Mouse (Mus musculus) midbrain, embryonic 13.5 days (tissue): ENCODE data around the gene Tgfbr3l. TPM values are rescaled to one million over a fixed set of nuclear protein-coding genes. Genes with fewer than 3 reads are reported as not detected.

Source experiments
- ATAC-seq: fragments of 200-750 bp; cut with Nextera tagmentation; 2 replicates; pipeline ENCODE4 v1.8.0; 2017; ENCODE audit warnings: mild to moderate bottlenecking, moderate TSS enrichment, moderate library complexity
- H3K27ac ChIP-seq: fragments of 300-500 bp; sonication (generic); 2 replicates; pipeline ENCODE4 v1.5.1; 2015; ENCODE audit warnings: inconsistent platforms, mild to moderate bottlenecking, moderate library complexity
- H3K27me3 ChIP-seq: fragments of 300-500 bp; sonication (generic); 2 replicates; pipeline ENCODE4 v1.6.1; 2015; ENCODE audit warnings: mild to moderate bottlenecking, inconsistent platforms
- H3K36me3 ChIP-seq: fragments of 300-500 bp; sonication (generic); 2 replicates; pipeline ENCODE4 v1.6.1; 2015; ENCODE audit warnings: mild to moderate bottlenecking, inconsistent platforms
- H3K4me1 ChIP-seq: fragments of 300-500 bp; sonication (generic); replicated peaks from 2 replicates; pipeline ENCODE4 v1.6.1; 2015; ENCODE audit warnings: inconsistent platforms
- H3K4me2 ChIP-seq: fragments of 300-500 bp; sonication (generic); replicated peaks from 2 replicates; pipeline ENCODE4 v1.6.1; 2015; ENCODE audit warnings: moderate library complexity, mild to moderate bottlenecking, inconsistent platforms
- H3K4me3 ChIP-seq: fragments of 300-500 bp; sonication (generic); replicated peaks from 2 replicates; pipeline ENCODE4 v1.5.1; 2015; ENCODE audit warnings: mild to moderate bottlenecking, inconsistent platforms
- H3K9ac ChIP-seq: fragments of 300-500 bp; sonication (generic); replicated peaks from 2 replicates; pipeline ENCODE4 v1.6.1; 2015; ENCODE audit warnings: mild to moderate bottlenecking, inconsistent platforms
- H3K9me3 ChIP-seq: fragments of 300-500 bp; sonication (generic); 2 replicates; pipeline ENCODE4 v1.6.1; 2016; ENCODE audit warnings: mild to moderate bottlenecking, inconsistent platforms
- whole genome bisulfite sequencing: fragments of 180-500 bp; shearing (Covaris S2); methylation state at CpG from one replicate; pipeline ENCODE4 v1.1.7; 2015; 5-methylcytosine and 5-hydroxymethylcytosine counted together
- polyA plus RNA-seq: library from polyadenylated mRNA; unstranded; fragments of >200 nt; fragmentation: Nextera tagmentation; extraction: Ambion mirVana; gene quantifications from 2 replicates; pipeline ENCODE4 v1.2.1, GENCODE M21; 2015

Tgfbr3l gene
- polyA plus RNA-seq, 1 experiment from 2014 or later = 8.5 TPM

DNA sequence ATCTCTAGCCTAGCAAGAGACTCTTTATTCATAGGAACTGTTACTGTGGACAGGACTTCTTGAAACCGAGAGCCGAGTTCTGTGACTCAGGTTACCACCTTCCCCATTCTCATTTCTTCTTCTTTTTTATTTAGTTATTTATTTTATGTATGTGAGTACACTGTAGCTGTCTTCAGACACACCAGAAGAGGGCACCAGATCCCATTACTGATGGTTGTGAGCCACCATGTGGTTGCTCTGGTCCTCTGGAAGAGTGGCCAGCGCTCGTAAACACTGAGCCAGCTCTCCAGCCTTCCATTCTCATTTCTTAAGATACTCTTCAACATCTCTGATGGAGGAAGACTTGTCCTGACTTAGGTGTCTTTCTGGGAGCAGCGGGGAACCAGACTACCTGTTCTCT is 44.7 kb downstream of the Tgfbr3l start:
- Histone ChIP-seq H3K36me3 (peaks cover 76% of the 10 kb centered on the region), H3K4me3 (no peak overlapping the region)
- ATAC-seq = no peak

DNA sequence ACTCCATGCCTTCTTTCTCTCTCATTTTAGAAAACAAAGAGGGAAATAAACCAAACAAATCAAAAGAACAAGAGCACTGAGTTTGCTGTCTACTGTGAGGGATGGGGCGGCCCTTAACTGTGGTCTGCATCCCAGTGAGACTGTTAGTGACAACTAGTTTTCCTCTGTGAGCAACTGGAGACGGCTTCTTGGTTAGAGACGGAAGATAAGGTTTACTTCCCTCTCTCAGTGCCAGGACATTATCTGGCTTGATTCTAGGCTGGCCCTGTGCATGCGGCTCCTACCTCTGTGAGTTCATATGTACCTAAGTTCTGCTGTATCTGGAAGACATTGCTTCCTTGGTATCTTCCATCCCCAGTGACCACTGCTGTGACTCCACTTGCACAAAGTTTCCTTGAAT is 49.8 kb downstream of the Tgfbr3l start:
- Histone ChIP-seq H3K9me3 (no peaks in the 10 kb centered on the region), H3K27ac (no peak overlapping the region), H3K4me2 (no peak overlapping the region), H3K27me3 (no peaks in the 10 kb centered on the region), H3K36me3 (peaks cover 82% of the 10 kb centered on the region), H3K9ac (no peak overlapping the region), H3K4me1 (no peaks in the 10 kb centered on the region), H3K4me3 (no peak overlapping the region)
- no peak for ATAC-seq
- 97% methylated on average over 4 of the region's 4 CpGs for WGBS

More for the DNA sequence above, 44.7 kb downstream of the Tgfbr3l start:
- WGBS = 95% methylated on average over 5 of the region's 5 CpGs
- Histone ChIP-seq H3K9me3 (no peaks in the 10 kb centered on the region), H3K9ac (no peak overlapping the region), H3K27ac (no peak overlapping the region), H3K4me1 (no peaks in the 10 kb centered on the region), H3K27me3 (no peaks in the 10 kb centered on the region), H3K4me2 (no peak overlapping the region)

Other genes starting within 250 kb of the Tgfbr3l start
- gene Cd209f, start 142.4 kb upstream of the Tgfbr3l start, polyA plus RNA-seq = 0.23 TPM in 1 of 2 replicates, not detected in the other
- gene Cd209g, start 114.1 kb upstream of the Tgfbr3l start, polyA plus RNA-seq = not detected in 2 replicates
- gene Evi5l, start 81.6 kb upstream of the Tgfbr3l start, polyA plus RNA-seq = 91.4 and 92.5 TPM in 2 replicates
- 44.2 and 52.1 TPM in 2 replicates for gene Prr36, start 30.8 kb upstream of the Tgfbr3l start, polyA plus RNA-seq
- gene Lrrc8e, start 21.4 kb upstream of the Tgfbr3l start, polyA plus RNA-seq = 0.17 TPM in 1 of 2 replicates, not detected in the other
- 33.0 and 36.9 TPM in 2 replicates for gene Map2k7, start 9.5 kb upstream of the Tgfbr3l start, polyA plus RNA-seq
- gene Gm49320, start 9.3 kb upstream of the Tgfbr3l start, polyA plus RNA-seq = 0.90 and 1.2 TPM in 2 replicates
- 62.7 and 64.1 TPM in 2 replicates for gene Snapc2, start 4.9 kb downstream of the Tgfbr3l start, polyA plus RNA-seq
- 245 and 257 TPM in 2 replicates for gene Ctxn1, start 11.1 kb downstream of the Tgfbr3l start, polyA plus RNA-seq
- 44.5 and 45.1 TPM in 2 replicates for gene Timm44, start 27.7 kb downstream of the Tgfbr3l start, polyA plus RNA-seq
- gene Ccl25, start 77.0 kb downstream of the Tgfbr3l start, polyA plus RNA-seq = 20.0 and 23.2 TPM in 2 replicates
- 152 and 163 TPM in 2 replicates for gene Elavl1, start 77.2 kb downstream of the Tgfbr3l start, polyA plus RNA-seq
- gene Cers4, start 244.8 kb downstream of the Tgfbr3l start, polyA plus RNA-seq = 37.6 and 39.5 TPM in 2 replicates